Mouse (Mus musculus) splenic B cell, adult 2 months (primary cell): Measurements from ENCODE around the gene Gm27027.

ENCODE experiments used
- DNase-seq: peaks from one replicate; pipeline ENCODE4 v3.0.0-alpha.2; 2011; ENCODE audit warnings: low read depth, low spot score
- H3K27me3 ChIP-seq: 2 replicates; pipeline ENCODE4 v1.6.1; 2012; ENCODE audit warnings: mild to moderate bottlenecking, low read length, moderate library complexity, mixed read lengths; ENCODE audit not compliant: control insufficient read depth, poor library complexity, insufficient read depth, severe bottlenecking
- H3K36me3 ChIP-seq: 2 replicates; pipeline ENCODE4 v1.6.1; 2012; ENCODE audit warnings: mild to moderate bottlenecking, low read length, moderate library complexity, mixed read lengths; ENCODE audit not compliant: control insufficient read depth, poor library complexity, insufficient read depth, severe bottlenecking

The Gm27027 gene

GRCm38 (mm10) chr2:93959346-93959745, 36.8 kb downstream of the Gm27027 start:
- Histone ChIP-seq H3K27me3 (no peaks in the 10 kb centered on the region), H3K36me3 (no peaks in the 10 kb centered on the region)
- no peak for DNase-seq

- no peak for DNase-seq
- no peaks in the 10 kb centered on the region for H3K27me3 ChIP-seq
- no peaks in the 10 kb centered on the region for H3K36me3 ChIP-seq
These were observed 37.9 kb downstream of the Gm27027 start for GRCm38 (mm10) chr2:93958216-93958615.

- Histone ChIP-seq H3K36me3 (no peaks in the 10 kb centered on the region), H3K27me3 (no peaks in the 10 kb centered on the region)
- no peak for DNase-seq
These were observed 38.4 kb downstream of the Gm27027 start for GRCm38 (mm10) chr2:93957785-93958175.

- no peaks in the 10 kb centered on the region for H3K27me3 ChIP-seq
- H3K36me3 ChIP-seq: no peaks in the 10 kb centered on the region
- no peak for DNase-seq
These were observed 39.0 kb downstream of the Gm27027 start, which contains the start of gene Gm13889 for GRCm38 (mm10) chr2:93956908-93957784. Gm13889 (minus strand) TSS chr2:93957201.

- no peaks in the 10 kb centered on the region for H3K36me3 ChIP-seq
- H3K27me3 ChIP-seq: no peaks in the 10 kb centered on the region
- no peak for DNase-seq
These were observed 39.8 kb downstream of the Gm27027 start for GRCm38 (mm10) chr2:93956331-93956801.

- H3K27me3 ChIP-seq: no peaks in the 10 kb centered on the region
- H3K36me3 ChIP-seq: no peaks in the 10 kb centered on the region
- DNase-seq: no peak
These were observed 40.3 kb downstream of the Gm27027 start for GRCm38 (mm10) chr2:93955886-93956285.

- no peak for DNase-seq
- no peaks in the 10 kb centered on the region for H3K36me3 ChIP-seq
These were observed 41.2 kb downstream of the Gm27027 start for GRCm38 (mm10) chr2:93954781-93955578.

GRCm38 (mm10) chr2:93953726-93954125, 42.4 kb downstream of the Gm27027 start:
- no peaks in the 10 kb centered on the region for H3K27me3 ChIP-seq
- no peak for DNase-seq
- no peaks in the 10 kb centered on the region for H3K36me3 ChIP-seq

More at GRCm38 (mm10) chr2:93954781-93955578, 41.2 kb downstream of the Gm27027 start:
- no peaks in the 10 kb centered on the region for H3K27me3 ChIP-seq

- no peaks in the 10 kb centered on the region for H3K27me3 ChIP-seq
- no peaks in the 10 kb centered on the region for H3K36me3 ChIP-seq
- no peak for DNase-seq
These were observed 49.2 kb downstream of the Gm27027 start for GRCm38 (mm10) chr2:93946976-93947375.

GRCm38 (mm10) chr2:93944855-93945254, 51.3 kb downstream of the Gm27027 start:
- no peaks in the 10 kb centered on the region for H3K27me3 ChIP-seq
- DNase-seq: no peak
- H3K36me3 ChIP-seq: no peaks in the 10 kb centered on the region

- H3K36me3 ChIP-seq: no peaks in the 10 kb centered on the region
- H3K27me3 ChIP-seq: no peaks in the 10 kb centered on the region
- DNase-seq: peak; percentile 11
These were observed 52.1 kb downstream of the Gm27027 start for GRCm38 (mm10) chr2:93944099-93944498.

- no peaks in the 10 kb centered on the region for H3K36me3 ChIP-seq
- H3K27me3 ChIP-seq: no peaks in the 10 kb centered on the region
- no peak for DNase-seq
These were observed 54.5 kb downstream of the Gm27027 start for GRCm38 (mm10) chr2:93941670-93942069.

- no peaks in the 10 kb centered on the region for H3K27me3 ChIP-seq
- DNase-seq: no peak
- H3K36me3 ChIP-seq: no peaks in the 10 kb centered on the region
These were observed 57.6 kb downstream of the Gm27027 start for GRCm38 (mm10) chr2:93938534-93938933.

GRCm38 (mm10) chr2:93928866-93929265, 67.3 kb downstream of the Gm27027 start:
- Histone ChIP-seq H3K36me3 (no peaks in the 10 kb centered on the region), H3K27me3 (no peaks in the 10 kb centered on the region)
- DNase-seq: no peak
